Mouse (Mus musculus): Measurements from ENCODE around the gene Tiam1. TPM values are rescaled to one million over a fixed set of nuclear protein-coding genes. Genes with fewer than 3 reads are reported as not detected.

The Tiam1 gene
- polyA plus RNA-seq, 1 experiment from 2014 or later: 18.4 TPM

Other genes starting within 250 kb of the Tiam1 start
- gene Sod1, start 77.0 kb upstream of the Tiam1 start, polyA plus RNA-seq (2016; fragmentation: Nextera tagmentation; extraction: Ambion mirVana): 1,253 and 1,286 TPM in 2 replicates
- gene Scaf4, start 140.7 kb upstream of the Tiam1 start, polyA plus RNA-seq (2016; fragmentation: Nextera tagmentation; extraction: Ambion mirVana): 30.9 and 36.0 TPM in 2 replicates
- gene Hunk, start 242.2 kb upstream of the Tiam1 start, polyA plus RNA-seq (2016; fragmentation: Nextera tagmentation; extraction: Ambion mirVana): 13.7 and 14.9 TPM in 2 replicates

Data from forebrain, embryonic 10.5 days (tissue).